Mouse (Mus musculus) hindbrain, embryonic 16.5 days (tissue): ENCODE measurements around the gene Iqsec1. TPM values are rescaled to one million over a fixed set of nuclear protein-coding genes. Genes with fewer than 3 reads are reported as not detected.

Source experiments
- ATAC-seq: fragments of 200-750 bp; cut with Nextera tagmentation; 2 replicates; pipeline ENCODE4 v1.8.0; 2017; ENCODE audit warnings: moderate TSS enrichment, moderate library complexity
- H3K27ac ChIP-seq: fragments of 300-500 bp; sonication (generic); 2 replicates; pipeline ENCODE4 v1.5.1; 2014; ENCODE audit warnings: low read depth, mild to moderate bottlenecking, control low read depth, low read length, moderate library complexity
- H3K27me3 ChIP-seq: fragments of 300-500 bp; sonication (generic); replicated peaks from 2 replicates; pipeline ENCODE4 v1.6.1; 2014; ENCODE audit warnings: low read length; ENCODE audit not compliant: control insufficient read depth, insufficient read depth
- H3K36me3 ChIP-seq: fragments of 300-500 bp; sonication (generic); 2 replicates; pipeline ENCODE4 v1.6.1; 2014; ENCODE audit warnings: mild to moderate bottlenecking, low read length, moderate library complexity, mixed read lengths; ENCODE audit not compliant: control insufficient read depth, insufficient read depth
- H3K4me1 ChIP-seq: fragments of 300-500 bp; sonication (generic); 2 replicates; pipeline ENCODE4 v1.6.1; 2014; ENCODE audit warnings: low read depth, low read length; ENCODE audit not compliant: control insufficient read depth, insufficient read depth
- H3K4me2 ChIP-seq: fragments of 300-500 bp; sonication (generic); 2 replicates; pipeline ENCODE4 v1.6.1; 2014; ENCODE audit warnings: mild to moderate bottlenecking, low read length, control low read depth, moderate library complexity
- H3K4me3 ChIP-seq: fragments of 300-500 bp; sonication (generic); 2 replicates; pipeline ENCODE4 v1.5.1; 2014; ENCODE audit warnings: mild to moderate bottlenecking, low read length, control low read depth, moderate library complexity
- H3K9ac ChIP-seq: fragments of 300-500 bp; sonication (generic); 2 replicates; pipeline ENCODE4 v1.6.1; 2014; ENCODE audit warnings: low read depth, mild to moderate bottlenecking, control low read depth, low read length, moderate library complexity
- H3K9me3 ChIP-seq: fragments of 300-500 bp; sonication (generic); 2 replicates; pipeline ENCODE4 v1.6.1; 2014; ENCODE audit warnings: mild to moderate bottlenecking, low read length, moderate library complexity; ENCODE audit not compliant: control insufficient read depth
- WGBS: fragments of 180-500 bp; shearing (Covaris S2); extraction: QIAGEN DNeasy Blood & Tissue Kit; methylation state at CpG from one replicate; pipeline ENCODE4 v1.1.7; 2014; 5-methylcytosine and 5-hydroxymethylcytosine counted together
- polyA plus RNA-seq: library from polyadenylated mRNA; unstranded; fragments of >200 nt; fragmentation: Nextera tagmentation; extraction: Ambion mirVana; gene quantifications from 2 replicates; pipeline ENCODE4 v1.2.1, GENCODE M21; 2015

Iqsec1 gene
- polyA plus RNA-seq, 1 experiment from 2014 or later, result 25.8 TPM

DNA sequence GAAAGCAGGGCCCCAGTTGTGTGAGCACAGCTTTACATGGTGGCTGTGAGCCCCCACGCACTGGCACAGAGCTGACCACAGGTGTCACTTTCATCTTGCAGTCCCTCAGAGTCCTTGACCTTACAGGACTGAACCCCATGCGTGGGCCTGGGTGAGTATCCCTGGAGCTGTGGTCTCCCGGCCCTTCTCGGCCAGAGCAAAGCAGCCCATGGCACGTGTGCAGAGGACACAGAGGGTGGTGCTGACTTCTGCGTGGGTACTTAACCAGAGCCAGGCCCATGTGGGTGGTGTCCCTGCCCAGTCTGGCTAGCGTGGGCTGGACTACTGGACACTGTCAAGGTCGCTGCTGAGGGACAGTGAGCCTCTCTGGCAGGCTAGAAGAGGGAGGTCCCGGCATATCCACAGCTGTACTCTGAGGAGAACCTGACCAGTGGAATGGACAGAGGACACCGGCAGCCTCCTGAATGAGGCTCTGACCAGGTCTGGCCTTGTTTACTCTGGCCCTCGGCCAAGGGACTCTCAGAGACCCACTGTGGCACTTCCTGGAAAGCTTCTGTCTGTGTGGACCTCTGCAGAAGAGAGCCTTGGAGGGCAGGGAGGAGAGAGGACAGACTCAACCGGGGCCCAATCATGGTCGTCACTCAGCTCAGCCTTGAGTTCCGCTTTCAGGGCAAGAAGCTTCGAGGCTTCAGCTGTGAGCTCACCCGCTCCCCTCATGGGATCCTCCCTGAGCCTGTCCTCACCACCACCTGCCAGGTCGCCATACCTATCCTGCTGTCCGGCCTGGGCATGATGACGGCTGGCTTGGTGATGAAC, 369.5 kb downstream of the Iqsec1 start:
- Histone ChIP-seq H3K4me2 (no peak overlapping the region), H3K4me3 (no peak overlapping the region), H3K4me1 (peaks cover 5% of the 10 kb centered on the region), H3K9me3 (no peaks in the 10 kb centered on the region), H3K27me3 (no peaks in the 10 kb centered on the region), H3K27ac (no peak overlapping the region), H3K9ac (no peak overlapping the region), H3K36me3 (no peaks in the 10 kb centered on the region)
- WGBS, result 89% methylated on average over 19 of the region's 19 CpGs
- ATAC-seq, result no peak

DNA sequence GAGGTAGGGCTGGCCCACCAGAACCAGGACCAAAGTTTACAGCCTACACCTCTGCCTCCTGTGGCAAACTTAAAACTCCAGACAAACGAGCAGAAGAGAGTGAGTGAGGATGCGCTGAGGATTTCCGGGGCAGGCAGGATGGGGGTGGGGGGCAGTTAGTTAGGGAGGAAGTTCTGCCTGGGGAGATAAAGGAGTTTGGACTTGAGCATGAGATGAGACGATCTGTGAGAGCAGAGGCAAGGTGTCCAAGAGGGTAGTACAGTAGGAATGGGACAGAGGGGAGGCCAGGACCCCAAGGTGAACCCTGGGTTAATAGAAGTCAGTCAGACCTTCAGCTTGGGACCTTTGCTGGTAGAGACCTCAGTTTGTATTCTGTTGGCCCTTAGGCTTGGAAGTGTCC, 370.2 kb downstream of the Iqsec1 start:
- no peak for ATAC-seq

DNA sequence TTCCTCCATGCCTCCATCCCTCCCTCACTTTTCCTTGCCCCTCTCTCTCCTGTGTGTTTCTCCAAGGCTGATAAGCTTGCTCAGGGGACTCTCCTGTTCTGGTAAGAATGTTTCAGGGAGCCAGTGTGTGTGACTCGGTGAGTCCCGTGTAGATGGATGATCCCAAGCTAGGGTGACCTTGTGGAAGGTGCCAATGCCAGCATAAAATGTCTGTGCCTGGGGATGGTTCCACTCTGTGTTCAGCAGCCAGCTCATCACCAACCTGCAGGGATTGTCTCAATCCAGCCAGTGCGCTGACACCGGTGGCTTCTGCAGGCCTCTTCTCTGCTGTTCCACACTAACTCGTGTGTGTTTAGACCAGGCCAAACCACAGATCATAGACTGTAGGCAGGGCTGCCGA, 372.0 kb downstream of the Iqsec1 start:
- no peak overlapping the region for H3K4me2 ChIP-seq
- no peaks in the 10 kb centered on the region for H3K36me3 ChIP-seq
- H3K4me3 ChIP-seq, result no peak overlapping the region
- peaks cover 3% of the 10 kb centered on the region; the same call in 1 of the 2 replicates for H3K4me1 ChIP-seq
- no peaks in the 10 kb centered on the region for H3K9me3 ChIP-seq
- 91% methylated on average over 6 of the region's 6 CpGs for WGBS
- no peak overlapping the region for H3K9ac ChIP-seq
- no peak for ATAC-seq
- H3K27me3 ChIP-seq, result no peaks in the 10 kb centered on the region
- H3K27ac ChIP-seq, result no peak overlapping the region

More for the DNA sequence above, 370.2 kb downstream of the Iqsec1 start:
- Histone ChIP-seq H3K4me1 (peaks cover 5% of the 10 kb centered on the region), H3K27ac (no peak overlapping the region), H3K9me3 (no peaks in the 10 kb centered on the region), H3K36me3 (no peaks in the 10 kb centered on the region), H3K4me3 (no peak overlapping the region), H3K4me2 (no peak overlapping the region), H3K27me3 (no peaks in the 10 kb centered on the region), H3K9ac (no peak overlapping the region)
- 85% methylated on average over 4 of the region's 4 CpGs for WGBS

DNA sequence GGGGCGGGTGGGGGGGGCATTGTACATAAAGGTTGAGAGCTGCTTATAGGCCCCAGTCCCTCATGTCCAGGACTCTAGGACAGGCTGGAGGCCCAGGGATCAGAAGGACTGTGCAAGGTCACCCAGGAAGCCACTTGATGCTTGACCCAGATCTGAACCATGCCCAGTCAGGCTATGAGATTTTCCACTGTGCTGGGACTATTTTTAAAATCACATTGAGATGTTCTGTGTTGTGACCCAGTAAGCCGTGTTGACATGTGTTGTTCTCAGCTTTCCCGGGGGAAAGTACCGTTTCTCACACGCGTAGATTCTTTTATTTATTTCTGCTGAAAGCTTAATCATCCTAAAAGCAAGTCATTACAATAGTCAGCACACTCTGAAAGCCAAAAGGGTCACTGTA, 372.5 kb downstream of the Iqsec1 start:
- H3K4me1 ChIP-seq, result peaks cover 3% of the 10 kb centered on the region; the same call in 1 of the 2 replicates
- 70% methylated on average over 6 of the region's 6 CpGs for WGBS

DNA sequence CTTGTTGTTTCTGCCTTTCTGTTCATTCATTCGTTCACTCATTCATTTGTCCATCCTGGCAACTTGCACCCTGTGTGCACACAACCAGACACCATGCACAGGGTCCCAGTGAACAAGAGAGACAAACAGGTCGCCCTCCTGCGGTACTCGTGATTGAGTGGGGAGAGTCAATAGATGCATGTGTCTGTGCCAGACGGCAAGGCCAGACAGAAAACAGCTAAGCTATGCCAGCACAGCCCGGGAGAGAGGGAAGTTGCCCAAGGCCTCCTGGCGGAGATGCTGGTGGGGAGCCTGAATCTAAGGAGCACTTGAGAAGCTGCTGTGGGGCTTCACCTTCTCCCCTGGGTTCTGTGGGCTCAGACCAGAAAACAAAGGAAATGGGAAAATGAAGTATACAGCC, 373.1 kb downstream of the Iqsec1 start:
- Histone ChIP-seq H3K4me1 (no peaks in the 10 kb centered on the region), H3K9ac (no peak overlapping the region), H3K27me3 (no peaks in the 10 kb centered on the region), H3K9me3 (no peaks in the 10 kb centered on the region), H3K4me2 (no peak overlapping the region), H3K4me3 (no peak overlapping the region), H3K27ac (no peak overlapping the region), H3K36me3 (no peaks in the 10 kb centered on the region)
- 59% methylated on average over 7 of the region's 7 CpGs for WGBS
- ATAC-seq, result no peak

More for the DNA sequence above, 372.5 kb downstream of the Iqsec1 start:
- no peak overlapping the region for H3K9ac ChIP-seq
- no peaks in the 10 kb centered on the region for H3K9me3 ChIP-seq
- no peaks in the 10 kb centered on the region for H3K36me3 ChIP-seq
- no peaks in the 10 kb centered on the region for H3K27me3 ChIP-seq
- no peak overlapping the region for H3K4me2 ChIP-seq
- no peak for ATAC-seq
- no peak overlapping the region for H3K4me3 ChIP-seq
- no peak overlapping the region for H3K27ac ChIP-seq

DNA sequence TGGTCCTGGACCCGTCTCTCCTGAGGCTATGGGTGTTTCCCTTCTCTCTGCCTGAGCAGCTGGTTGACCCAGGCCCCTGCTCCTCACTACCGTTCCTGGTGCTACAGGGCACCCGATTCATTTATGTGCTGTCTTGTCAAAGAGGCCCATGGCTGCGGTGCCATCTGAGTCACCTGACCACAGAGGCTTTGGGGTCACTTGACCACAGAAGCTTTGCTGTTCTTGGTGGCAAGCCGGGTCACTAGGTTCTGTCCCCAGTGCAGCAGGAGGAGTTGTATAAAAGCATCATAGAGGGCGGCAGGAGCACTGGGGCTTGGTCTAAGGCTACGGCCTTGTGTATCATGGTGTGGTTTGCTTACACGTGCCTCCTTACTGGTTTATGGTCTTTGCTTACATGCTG, 375.2 kb downstream of the Iqsec1 start:
- Histone ChIP-seq H3K27ac (no peak overlapping the region), H3K4me3 (no peak overlapping the region), H3K27me3 (no peaks in the 10 kb centered on the region), H3K9me3 (no peaks in the 10 kb centered on the region), H3K4me2 (no peak overlapping the region), H3K36me3 (no peaks in the 10 kb centered on the region), H3K9ac (no peak overlapping the region), H3K4me1 (no peaks in the 10 kb centered on the region)
- whole genome bisulfite sequencing, result 85% methylated on average over 8 of the region's 8 CpGs
- no peak for ATAC-seq

DNA sequence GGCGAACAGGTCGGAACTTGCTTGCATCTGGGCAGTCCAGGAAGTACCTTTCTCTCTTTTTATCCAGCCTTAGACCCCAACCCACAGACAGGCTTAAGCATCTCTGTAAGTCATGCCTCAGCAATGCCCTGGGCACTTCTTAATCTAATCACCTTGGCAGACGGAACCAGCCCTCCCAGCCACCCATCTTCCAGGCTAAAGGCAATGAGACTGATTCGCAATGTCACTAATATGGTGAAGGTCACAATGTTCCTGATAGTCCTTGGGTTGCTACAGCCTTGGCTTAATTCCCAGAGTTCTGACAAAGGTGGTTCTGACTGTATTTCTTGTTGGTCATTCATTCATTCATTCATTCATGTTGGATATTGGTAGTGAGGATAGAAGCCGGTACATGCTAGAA, 378.2 kb downstream of the Iqsec1 start:
- Histone ChIP-seq H3K4me3 (no peak overlapping the region), H3K36me3 (no peaks in the 10 kb centered on the region), H3K4me2 (no peak overlapping the region), H3K9me3 (no peaks in the 10 kb centered on the region), H3K9ac (no peak overlapping the region), H3K4me1 (peaks cover 3% of the 10 kb centered on the region; the same call in 1 of the 2 replicates), H3K27me3 (no peaks in the 10 kb centered on the region), H3K27ac (no peak overlapping the region)
- 86% methylated on average over 5 of the region's 5 CpGs for WGBS
- no peak for ATAC-seq

DNA sequence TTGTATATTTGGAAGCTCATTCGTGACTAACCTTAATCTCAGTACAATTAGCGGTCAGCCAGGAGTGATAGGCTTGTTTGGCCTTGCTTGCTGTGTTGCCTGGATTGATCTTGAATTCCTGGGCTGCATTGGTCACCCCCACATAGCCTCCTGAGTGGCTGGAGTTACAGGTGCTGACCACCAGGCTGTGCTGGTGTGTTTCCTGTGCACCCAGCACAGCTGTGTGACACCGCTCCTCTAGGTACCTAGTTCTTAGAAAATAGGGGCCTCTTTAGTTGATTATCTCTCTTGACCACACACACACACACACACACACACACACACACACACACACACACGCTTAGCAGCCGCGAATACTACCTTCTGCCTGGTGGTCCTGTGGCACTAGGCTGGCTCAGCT, 380.3 kb downstream of the Iqsec1 start:
- H3K36me3 ChIP-seq, result no peaks in the 10 kb centered on the region

DNA sequence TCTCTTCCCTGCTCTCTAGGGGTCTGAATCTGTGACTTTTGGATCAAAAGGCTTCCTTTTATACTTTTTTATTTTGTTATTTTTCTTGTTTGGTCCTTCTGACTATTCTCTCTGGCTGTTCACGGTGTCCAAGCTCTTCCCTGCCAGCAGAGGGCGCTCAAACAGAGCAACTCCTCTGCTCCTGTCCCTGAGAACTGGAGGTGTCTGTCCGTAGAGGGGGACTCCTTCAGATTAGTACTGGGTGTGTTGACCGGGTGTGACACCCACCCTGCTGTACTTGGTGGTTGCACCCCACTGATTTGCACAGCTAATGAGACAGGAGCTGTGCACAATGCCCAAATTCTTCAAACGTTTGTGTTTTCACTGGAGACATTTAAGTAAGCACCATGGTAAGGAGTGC, 381.3 kb downstream of the Iqsec1 start:
- Histone ChIP-seq H3K4me3 (no peak overlapping the region), H3K9ac (no peak overlapping the region), H3K27ac (no peak overlapping the region), H3K4me2 (no peak overlapping the region), H3K27me3 (no peaks in the 10 kb centered on the region; the same call in 1 of the 2 replicates), H3K4me1 (peaks cover 3% of the 10 kb centered on the region; the same call in 1 of the 2 replicates), H3K9me3 (no peaks in the 10 kb centered on the region), H3K36me3 (no peaks in the 10 kb centered on the region)
- WGBS, result 16% methylated on average over 5 of the region's 5 CpGs
- ATAC-seq, result no peak

More for the DNA sequence above, 380.3 kb downstream of the Iqsec1 start:
- H3K27ac ChIP-seq, result no peak overlapping the region
- no peak overlapping the region for H3K9ac ChIP-seq
- H3K9me3 ChIP-seq, result no peaks in the 10 kb centered on the region
- 65% methylated on average over 6 of the region's 6 CpGs for WGBS
- no peak overlapping the region for H3K4me2 ChIP-seq
- H3K27me3 ChIP-seq, result no peaks in the 10 kb centered on the region
- H3K4me3 ChIP-seq, result no peak overlapping the region
- no peak for ATAC-seq
- peaks cover 3% of the 10 kb centered on the region; the same call in 1 of the 2 replicates for H3K4me1 ChIP-seq
